Mouse (Mus musculus): Measurements from ENCODE around the gene Nmrk1.

DNA sequence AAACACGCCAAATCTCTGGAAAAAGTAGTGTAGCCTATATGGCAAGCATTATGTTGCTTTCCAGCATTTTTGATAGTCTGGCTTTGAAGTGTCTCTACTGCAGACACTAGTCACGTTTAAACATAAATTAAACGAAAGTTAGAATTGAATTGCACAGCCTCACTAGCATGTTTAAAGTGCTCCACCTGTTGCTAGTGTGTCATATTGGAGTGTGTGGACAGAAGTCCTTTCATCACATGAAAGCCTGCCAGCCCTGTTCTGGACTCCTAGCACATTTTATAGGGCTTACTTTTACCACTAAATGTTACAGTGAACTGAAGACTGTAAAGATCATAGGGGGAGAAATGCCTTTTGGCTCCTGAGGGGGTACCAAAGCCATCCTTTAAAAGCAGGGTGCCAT, 40.7 kb downstream of the Nmrk1 start:
- TF ChIP-seq CTCF (IDR thresholded peaks at IDR 0.05; ENCODE audit: borderline replicate concordance, insufficient read depth, low read depth, low read length) (no peak), POLR2A (IDR thresholded peaks at IDR 0.05; ENCODE audit: borderline replicate concordance, insufficient read depth, low read length) (no peak)
